Mouse (Mus musculus) G1E-ER4 (cell line): ENCODE data around the gene Ndufb2. TPM values are rescaled to one million over a fixed set of nuclear protein-coding genes. Genes with fewer than 3 reads are reported as not detected.

Experiments used
- GATA1 ChIP-seq: IDR thresholded peaks from one replicate; pipeline ENCODE4 v1.8.0; 2012; ENCODE audit warnings: low read length, inconsistent platforms
- polyA plus RNA-seq: library from polyadenylated mRNA; stranded (reverse); fragments of >175 nt; gene quantifications from 2 replicates; pipeline ENCODE4 v1.2.3, GENCODE M21; 2012

The Ndufb2 gene
- polyA plus RNA-seq, 1 experiment: 271 TPM

DNA sequence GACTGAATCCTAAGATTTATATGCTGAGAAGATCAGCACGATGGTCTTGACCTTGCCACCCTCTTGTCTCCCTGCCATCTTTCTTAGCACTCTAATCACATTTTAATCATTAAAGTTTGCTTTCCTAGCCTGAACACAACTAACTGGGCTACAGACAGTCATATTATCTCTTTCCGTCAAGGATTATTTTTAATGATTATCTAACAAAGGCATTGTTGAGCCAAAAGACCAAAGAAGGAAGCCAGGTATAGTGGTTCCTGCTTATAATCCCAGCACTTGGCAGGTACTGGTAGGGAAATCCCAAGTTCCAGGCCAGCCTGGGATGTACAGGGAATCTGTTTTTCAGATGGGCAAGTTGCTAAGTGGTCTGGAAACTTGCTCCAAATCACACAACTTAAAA, 18.9 kb downstream of the Ndufb2 start:
- TF ChIP-seq GATA1: no peak

Other genes with a start within 250 kb of the Ndufb2 start
- gene Slc37a3, start 214.9 kb upstream of the Ndufb2 start, polyA plus RNA-seq: 2.3 and 3.6 TPM in 2 replicates
- 0.06 TPM in 1 of 2 replicates, not detected in the other for gene Rab19, start 211.4 kb upstream of the Ndufb2 start, polyA plus RNA-seq
- 72.2 and 96.9 TPM in 2 replicates for gene Mkrn1, start 172.1 kb upstream of the Ndufb2 start, polyA plus RNA-seq
- gene Dennd2a, start 34.7 kb upstream of the Ndufb2 start, polyA plus RNA-seq: not detected in 2 replicates
- 10.9 and 12.2 TPM in 2 replicates for gene Adck2, start 18.7 kb upstream of the Ndufb2 start, polyA plus RNA-seq
- not detected in 2 replicates for gene Gm42420, start 6.8 kb upstream of the Ndufb2 start, polyA plus RNA-seq
- gene Braf, start 132.9 kb downstream of the Ndufb2 start, polyA plus RNA-seq: 1.6 and 2.2 TPM in 2 replicates
- 4.4 and 6.2 TPM in 2 replicates for gene Mrps33, start 218.4 kb downstream of the Ndufb2 start, polyA plus RNA-seq